Mouse (Mus musculus): ENCODE results near the gene Prrg3. TPM values are rescaled to one million over a fixed set of nuclear protein-coding genes. Genes with fewer than 3 reads are reported as not detected.

The Prrg3 gene
- polyA plus RNA-seq, 1 experiment from 2014 or later: 1.7 TPM

Other genes with a start within 250 kb of the Prrg3 start
- gene Vma21, start 146.7 kb upstream of the Prrg3 start, polyA plus RNA-seq (2015; fragmentation: Nextera tagmentation; extraction: Ambion mirVana): 75.7 and 78.7 TPM in 2 replicates
- 0.09 and 0.14 TPM in 2 replicates for gene Gm1141, start 41.6 kb upstream of the Prrg3 start, polyA plus RNA-seq (2015; fragmentation: Nextera tagmentation; extraction: Ambion mirVana)
- gene Fate1, start 10.4 kb downstream of the Prrg3 start, polyA plus RNA-seq (2015; fragmentation: Nextera tagmentation; extraction: Ambion mirVana): not detected in 2 replicates
- 0.17 and 0.27 TPM in 2 replicates for gene Cnga2, start 29.2 kb downstream of the Prrg3 start, polyA plus RNA-seq (2015; fragmentation: Nextera tagmentation; extraction: Ambion mirVana)